Mouse (Mus musculus) urinary bladder, adult 2 months (tissue): ENCODE data around the gene Polr3gl. TPM values are rescaled to one million over a fixed set of nuclear protein-coding genes. Genes with fewer than 3 reads are reported as not detected.
"Not testable (repeated sequence)": the region's sequence is repeated elsewhere in the genome, so short reads cannot be mapped to it uniquely, and the experiment has no call there.

Source experiments
- DNase-seq: peaks from one replicate; pipeline ENCODE4 v3.0.0; 2022; ENCODE audit warnings: low spot score
- polyA plus RNA-seq: library from polyadenylated mRNA; depleted of rRNA; stranded (reverse); fragments of >200 nt; gene quantifications from 2 replicates; pipeline ENCODE4 v1.2.3, GENCODE M21; 2012; rRNA removed

Polr3gl gene
- polyA plus RNA-seq, result 44.4 and 59.0 TPM in 2 replicates

GRCm38 (mm10) chr3:96593790-96594560, at the start of gene Polr3gl:
TSS of gene Polr3gl (minus strand) at chr3:96594181.
- DNase-seq, result peak; percentile 82

GRCm38 (mm10) chr3:96639219-96639618, 45.2 kb upstream of the Polr3gl start:
- peak; percentile 38 for DNase-seq

GRCm38 (mm10) chr3:96636448-96636847, 42.5 kb upstream of the Polr3gl start:
- DNase-seq, result no peak

- no peak for DNase-seq
These were observed 41.9 kb upstream of the Polr3gl start for GRCm38 (mm10) chr3:96635906-96636305.

GRCm38 (mm10) chr3:96634928-96635879, 41.2 kb upstream of the Polr3gl start, which contains the start of the genes Pex11b and Gm42957:
TSS of gene Pex11b (plus strand) at chr3:96635376.
TSS of gene Gm42957 (plus strand) at chr3:96635474.
- DNase-seq, result peak; percentile 91

GRCm38 (mm10) chr3:96634015-96634414, 40.0 kb upstream of the Polr3gl start:
- no peak for DNase-seq

GRCm38 (mm10) chr3:96632058-96632457, 38.1 kb upstream of the Polr3gl start:
- no peak for DNase-seq

GRCm38 (mm10) chr3:96629729-96630600, 36.0 kb upstream of the Polr3gl start, which contains the start of gene Rbm8a:
TSS of gene Rbm8a (plus strand) at chr3:96629933.
- DNase-seq, result peak; percentile 87

GRCm38 (mm10) chr3:96623201-96623600, 29.2 kb upstream of the Polr3gl start:
- no peak for DNase-seq

GRCm38 (mm10) chr3:96617941-96618340, 24.0 kb upstream of the Polr3gl start:
- no peak for DNase-seq

- DNase-seq, result no peak
These were observed 12.6 kb upstream of the Polr3gl start for GRCm38 (mm10) chr3:96606618-96607017.

- DNase-seq, result not testable (repeated sequence)
These were observed 12.0 kb upstream of the Polr3gl start for GRCm38 (mm10) chr3:96606007-96606406.

- no peak for DNase-seq
These were observed 9.3 kb upstream of the Polr3gl start for GRCm38 (mm10) chr3:96603311-96603710.

GRCm38 (mm10) chr3:96602704-96603084, 8.7 kb upstream of the Polr3gl start:
- DNase-seq, result no peak

- DNase-seq, result no peak
These were observed 8.1 kb upstream of the Polr3gl start for GRCm38 (mm10) chr3:96601941-96602703.

GRCm38 (mm10) chr3:96601251-96601787, 7.3 kb upstream of the Polr3gl start:
- peak; percentile 38 for DNase-seq

GRCm38 (mm10) chr3:96600639-96601250, 6.8 kb upstream of the Polr3gl start, which contains the start of gene Lix1l:
TSS of gene Lix1l (plus strand) at chr3:96601149.
- peak; percentile 65 for DNase-seq

- no peak for DNase-seq
These were observed 5.4 kb upstream of the Polr3gl start for GRCm38 (mm10) chr3:96599411-96599810.

- no peak for DNase-seq
These were observed 5.0 kb upstream of the Polr3gl start for GRCm38 (mm10) chr3:96599069-96599393.
